Mouse (Mus musculus) G1E (cell line): Measurements from ENCODE around the gene Gipr. TPM values are rescaled to one million over a fixed set of nuclear protein-coding genes. Genes with fewer than 3 reads are reported as not detected.

ENCODE experiments used
- ATAC-seq: 2 replicates; pipeline ENCODE4 v1.8.0; 2016; ENCODE audit warnings: mild to moderate bottlenecking; ENCODE audit not compliant: insufficient number of reproducible peaks, poor library complexity, low FRiP score, severe bottlenecking; ENCODE audit errors: extremely low read depth
- DNase-seq: peaks from one replicate; pipeline ENCODE4 v3.0.0; 2012; ENCODE audit warnings: low spot score
- H3K27me3 ChIP-seq: 2 replicates; pipeline ENCODE4 v1.6.1; 2012; ENCODE audit warnings: mild to moderate bottlenecking, low read length, inconsistent platforms; ENCODE audit not compliant: insufficient read depth
- H3K36me3 ChIP-seq: replicated peaks from 2 replicates; pipeline ENCODE3; 2012; ENCODE audit warnings: mild to moderate bottlenecking, inconsistent platforms
- H3K4me1 ChIP-seq: 2 replicates; pipeline ENCODE4 v1.6.1; 2012; ENCODE audit warnings: low read depth, low read length, inconsistent platforms, mixed read lengths; ENCODE audit not compliant: insufficient read depth
- H3K4me3 ChIP-seq: 2 replicates; pipeline ENCODE4 v1.5.1; 2012; ENCODE audit warnings: low read depth, mild to moderate bottlenecking, inconsistent platforms, low read length, moderate library complexity, mixed read lengths
- H3K9me3 ChIP-seq: replicated peaks from 2 replicates; pipeline ENCODE4 v1.6.1; 2012; ENCODE audit warnings: inconsistent platforms
- CTCF ChIP-seq: IDR thresholded peaks from 2 replicates; pipeline ENCODE4 v1.5.1; 2012; ENCODE audit warnings: low read depth, low read length, inconsistent platforms, mixed read lengths
- GATA1 ChIP-seq: IDR thresholded peaks from 2 replicates; pipeline ENCODE4 v1.6.1; 2012; ENCODE audit warnings: borderline replicate concordance, low read length, inconsistent platforms, mixed read lengths
- GATA2 ChIP-seq: IDR thresholded peaks from 2 replicates; pipeline ENCODE4 v1.6.1; 2012; ENCODE audit warnings: low read depth, low read length, inconsistent platforms, borderline replicate concordance
- POLR2AphosphoS5 ChIP-seq: IDR thresholded peaks from 2 replicates; pipeline ENCODE4 v1.6.1; 2012; ENCODE audit warnings: low read depth, low read length, inconsistent platforms; ENCODE audit not compliant: insufficient replicate concordance
- TAL1 ChIP-seq: conservative IDR thresholded peaks from 2 replicates; pipeline ENCODE4 v1.6.1; 2012; ENCODE audit warnings: low read depth, low read length, inconsistent platforms, mixed read lengths
- polyA plus RNA-seq: library from polyadenylated mRNA; stranded (reverse); fragments of >175 nt; gene quantifications from 2 replicates; pipeline ENCODE4 v1.2.3, GENCODE M21; 2012
- total RNA-seq, 2 experiments: library from RNA; stranded (forward) in 1 of 2; stranded (reverse) in 1 of 2; fragments of 200-1000 nt in 1 of 2; fragments of >200 nt in 1 of 2; fragmentation: Nextera tagmentation in 1 of 2; gene quantifications; 2 replicates each; pipeline ENCODE4 v1.2.3; 2014 to 2017

Gene Gipr
- total and polyA plus RNA-seq, 3 experiments = 6.5 to 10.7 (median 7.1) TPM

DNA sequence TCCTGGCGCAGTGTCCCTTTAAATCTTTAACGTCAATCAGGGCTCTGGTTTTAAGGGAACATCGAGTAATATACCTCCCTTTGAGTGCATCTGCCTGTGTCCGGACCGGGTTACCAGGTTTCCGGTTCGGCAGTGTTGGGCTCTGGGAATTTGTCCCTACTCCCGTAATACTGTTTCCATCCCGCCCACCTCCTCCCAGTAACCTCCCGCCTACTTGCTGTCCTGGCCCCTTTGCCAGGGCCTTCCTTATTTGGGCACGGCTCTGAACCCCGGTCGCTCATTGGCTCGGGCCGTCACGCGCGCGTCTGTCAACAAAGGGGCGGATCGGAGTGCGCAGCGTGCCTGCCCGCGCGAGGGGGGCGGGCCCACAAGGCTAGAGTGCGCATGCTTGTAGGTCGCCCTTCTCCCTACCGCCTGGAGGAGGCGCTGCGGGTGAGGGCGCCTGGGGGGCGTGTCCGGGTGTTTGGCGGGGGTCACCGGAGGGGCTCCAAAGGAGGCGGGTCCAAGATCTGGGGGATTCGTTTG, 34.5 kb downstream of the Gipr start:
- no peak for TF ChIP-seq POLR2AphosphoS5
- no peak for TF ChIP-seq TAL1
- no peak for TF ChIP-seq GATA1
- no peak for TF ChIP-seq GATA2
- TF ChIP-seq CTCF = 0 out of 2 replicates have a peak, but pooled peaks have one; percentile 21
- peaks cover 24% of the 10 kb centered on the region for H3K4me1 ChIP-seq
- peak; percentile 97 for ATAC-seq
- peak overlapping the region; percentile 67; the same call in 1 of the 2 replicates for H3K4me3 ChIP-seq
- peak; percentile 94 for DNase-seq
- H3K27me3 ChIP-seq = no peaks in the 10 kb centered on the region
- H3K9me3 ChIP-seq = no peaks in the 10 kb centered on the region
- peaks cover 77% of the 10 kb centered on the region for H3K36me3 ChIP-seq

- Histone ChIP-seq H3K4me3 (no peak overlapping the region), H3K27me3 (no peaks in the 10 kb centered on the region), H3K36me3 (peaks cover 77% of the 10 kb centered on the region), H3K9me3 (no peaks in the 10 kb centered on the region), H3K4me1 (peaks cover 23% of the 10 kb centered on the region)
- TF ChIP-seq POLR2AphosphoS5 (no peak), CTCF (no peak), GATA2 (no peak), TAL1 (no peak), GATA1 (no peak)
- DNase-seq (no peak), ATAC-seq (no peak)
These were observed 35.3 kb downstream of the Gipr start for GRCm38 (mm10) chr7:19130657-19131056.

DNA sequence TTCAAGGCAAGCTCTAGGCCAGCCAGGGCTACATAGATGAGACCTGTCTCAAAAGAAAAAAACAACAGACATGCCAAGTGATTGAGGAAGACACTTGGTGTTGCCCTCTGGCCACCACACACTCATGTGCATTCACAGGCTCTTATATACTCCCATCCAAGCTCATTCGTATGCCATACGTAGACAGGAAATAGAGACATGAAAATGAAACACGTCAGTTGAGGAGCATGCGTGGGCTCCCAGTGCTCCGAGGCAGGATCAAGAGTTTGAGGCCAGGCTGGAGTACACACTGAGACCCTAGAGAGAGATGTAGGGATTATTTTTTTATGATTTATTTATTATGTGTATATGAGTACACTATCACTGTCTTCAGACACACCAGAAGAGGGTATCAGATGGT, 36.5 kb downstream of the Gipr start:
- no peak for TF ChIP-seq POLR2AphosphoS5
- no peak for TF ChIP-seq CTCF
- no peak for TF ChIP-seq GATA2
- no peak for TF ChIP-seq TAL1
- TF ChIP-seq GATA1 = no peak
- Histone ChIP-seq H3K4me1 (peaks cover 23% of the 10 kb centered on the region), H3K9me3 (no peaks in the 10 kb centered on the region), H3K36me3 (peaks cover 76% of the 10 kb centered on the region), H3K27me3 (no peaks in the 10 kb centered on the region), H3K4me3 (no peak overlapping the region)
- ATAC-seq = no peak
- DNase-seq = no peak

GRCm38 (mm10) chr7:19127744-19128143, 38.2 kb downstream of the Gipr start:
- Histone ChIP-seq H3K36me3 (peaks cover 70% of the 10 kb centered on the region), H3K4me1 (peaks cover 23% of the 10 kb centered on the region), H3K4me3 (no peak overlapping the region), H3K9me3 (no peaks in the 10 kb centered on the region), H3K27me3 (no peaks in the 10 kb centered on the region)
- TF ChIP-seq POLR2AphosphoS5 (no peak), CTCF (no peak), GATA2 (no peak), GATA1 (no peak), TAL1 (no peak)
- ATAC-seq (no peak), DNase-seq (no peak)

DNA sequence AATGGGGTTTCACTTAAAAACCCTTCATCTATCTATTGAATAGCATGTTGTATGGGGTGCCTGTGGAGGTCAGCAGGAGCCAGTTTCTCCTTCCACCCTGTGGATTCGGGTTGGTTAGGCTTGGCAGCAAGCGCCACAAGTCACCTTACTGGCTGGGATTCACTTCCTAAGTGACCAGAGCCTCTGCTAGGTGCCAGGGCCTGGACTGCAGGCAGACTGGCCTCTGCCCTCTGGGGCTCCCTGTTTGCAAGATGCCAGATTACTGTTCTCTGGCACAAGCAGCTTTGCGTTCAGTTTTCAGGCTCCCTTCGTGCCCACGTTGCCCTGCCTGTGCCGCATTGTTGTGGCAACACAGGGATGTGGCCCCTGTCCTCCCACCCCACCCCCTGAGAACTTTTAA, 41.2 kb downstream of the Gipr start:
- Histone ChIP-seq H3K9me3 (no peaks in the 10 kb centered on the region), H3K36me3 (peaks cover 64% of the 10 kb centered on the region), H3K4me3 (no peak overlapping the region), H3K4me1 (peaks cover 26% of the 10 kb centered on the region), H3K27me3 (no peaks in the 10 kb centered on the region)
- ATAC-seq (no peak), DNase-seq (no peak)
- no peak for TF ChIP-seq TAL1
- TF ChIP-seq CTCF = no peak
- no peak for TF ChIP-seq GATA1
- no peak for TF ChIP-seq GATA2
- TF ChIP-seq POLR2AphosphoS5 = no peak

DNA sequence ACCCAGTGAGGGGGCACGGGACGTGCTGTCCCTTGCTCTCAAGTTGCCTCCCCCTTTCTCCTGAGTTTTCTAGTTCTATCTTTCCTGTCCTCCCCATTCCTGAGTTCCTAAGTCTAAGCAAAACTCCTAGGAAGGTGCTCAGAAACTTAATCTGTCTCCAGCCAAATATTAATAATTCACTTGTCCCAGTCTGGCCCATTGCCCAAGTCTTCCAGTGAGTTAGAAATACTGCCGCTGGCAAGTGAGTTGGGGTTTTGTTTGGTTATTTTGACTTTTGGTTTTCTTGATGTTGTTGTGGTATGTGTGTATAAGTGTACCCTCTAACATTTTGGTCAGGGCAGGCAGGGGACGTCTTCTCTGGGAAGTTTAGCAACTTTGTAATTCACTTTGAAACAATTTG, 44.2 kb downstream of the Gipr start:
- DNase-seq = no peak
- Histone ChIP-seq H3K27me3 (no peaks in the 10 kb centered on the region; the same call in 1 of the 2 replicates), H3K4me3 (no peak overlapping the region), H3K36me3 (peaks cover 36% of the 10 kb centered on the region), H3K9me3 (peaks cover 7% of the 10 kb centered on the region), H3K4me1 (peaks cover 24% of the 10 kb centered on the region)
- no peak for ATAC-seq
- no peak for TF ChIP-seq POLR2AphosphoS5
- no peak for TF ChIP-seq TAL1
- TF ChIP-seq CTCF = no peak
- TF ChIP-seq GATA1 = no peak
- no peak for TF ChIP-seq GATA2
